Mouse (Mus musculus) kidney, postnatal 4 days (tissue): ENCODE results near the gene Fthl17b.
"Not testable (repeated sequence)": the region's sequence is repeated elsewhere in the genome, so short reads cannot be mapped to it uniquely, and the experiment has no call there.

ENCODE experiments used
- DNase-seq, 2 experiments: peaks; one replicate each; pipeline ENCODE4 v3.0.0; 2021; ENCODE audit warnings: mixed read lengths in 2 of 2

Gene Fthl17b

DNA sequence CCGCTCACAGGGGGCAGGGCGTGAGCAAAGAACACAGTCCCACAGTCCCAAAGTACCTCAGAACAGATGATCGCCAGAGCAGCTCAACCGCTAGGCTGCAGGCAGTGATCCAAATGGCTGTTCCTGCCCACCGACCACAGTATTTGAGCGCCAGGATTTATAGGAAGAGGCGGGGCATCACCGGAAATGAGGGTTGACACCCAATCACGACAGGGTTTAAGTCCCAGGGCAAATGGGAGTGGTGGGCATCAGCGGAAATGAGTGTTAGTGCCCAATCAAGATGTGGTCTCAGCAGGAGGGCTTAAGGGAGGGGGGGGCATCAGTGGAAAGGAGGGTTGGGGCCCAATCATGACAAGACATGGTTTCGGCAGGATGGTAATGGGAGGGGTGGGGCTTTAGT is at the start of gene Fthl17b:
Gene Fthl17b (minus strand): TSS at position 101 of the 400 bp plus-strand sequence.
- not testable (repeated sequence) for DNase-seq

DNA sequence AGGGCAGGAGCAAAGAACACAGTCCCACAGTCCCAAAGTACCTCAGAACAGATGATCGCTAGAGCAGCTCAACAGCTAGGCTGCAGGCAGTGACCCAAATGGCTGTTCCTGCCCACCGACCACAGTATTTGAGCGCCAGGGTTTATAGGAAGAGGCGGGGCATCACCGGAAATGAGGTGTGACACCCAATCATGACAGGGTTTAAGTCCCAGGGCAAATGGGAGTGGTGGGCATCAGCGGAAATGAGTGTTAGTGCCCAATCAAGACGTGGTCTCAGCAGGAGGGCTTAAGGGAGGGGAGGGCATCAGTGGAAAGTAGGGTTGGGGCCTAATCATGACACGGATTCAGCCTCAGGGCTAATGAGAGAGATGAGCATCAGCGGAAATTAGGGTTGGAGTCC is 23.9 kb upstream of the Fthl17b start, which contains the start of gene Fthl17d:
Gene Fthl17d (minus strand): TSS at position 101 of the 400 bp plus-strand sequence.
- not testable (repeated sequence) for DNase-seq

DNA sequence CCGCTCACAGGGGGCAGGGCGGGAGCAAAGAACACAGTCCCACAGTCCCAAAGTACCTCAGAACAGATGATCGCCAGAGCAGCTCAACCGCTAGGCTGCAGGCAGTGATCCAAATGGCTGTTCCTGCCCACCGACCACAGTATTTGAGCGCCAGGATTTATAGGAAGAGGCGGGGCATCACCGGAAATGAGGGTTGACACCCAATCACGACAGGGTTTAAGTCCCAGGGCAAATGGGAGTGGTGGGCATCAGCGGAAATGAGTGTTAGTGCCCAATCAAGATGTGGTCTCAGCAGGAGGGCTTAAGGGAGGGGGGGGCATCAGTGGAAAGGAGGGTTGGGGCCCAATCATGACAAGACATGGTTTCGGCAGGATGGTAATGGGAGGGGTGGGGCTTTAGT is 13.7 kb upstream of the Fthl17b start, which contains the start of gene Fthl17c:
Gene Fthl17c (minus strand): TSS at position 101 of the 400 bp plus-strand sequence.
- not testable (repeated sequence) for DNase-seq

DNA sequence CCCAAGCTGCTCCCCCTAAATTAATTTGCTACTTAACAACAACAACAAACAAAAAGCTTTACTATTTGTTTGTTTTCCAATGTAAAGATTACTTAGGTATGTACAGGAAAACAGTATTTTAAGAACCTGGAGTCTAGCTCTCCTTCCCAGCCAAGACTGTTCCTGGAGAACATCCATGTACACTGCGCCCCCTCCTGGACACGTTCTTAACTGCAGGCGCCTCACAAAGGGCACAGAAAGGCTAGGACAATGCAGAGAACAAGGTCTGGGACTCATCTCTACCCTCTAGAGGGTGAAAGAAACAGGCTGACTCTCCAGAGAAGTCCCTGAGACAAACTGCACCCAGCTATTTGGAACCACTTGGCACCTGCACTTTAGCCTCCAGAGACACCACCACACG is 1.8 kb upstream of the Fthl17b start:
- peak; percentile 3 to 30 for DNase-seq

DNA sequence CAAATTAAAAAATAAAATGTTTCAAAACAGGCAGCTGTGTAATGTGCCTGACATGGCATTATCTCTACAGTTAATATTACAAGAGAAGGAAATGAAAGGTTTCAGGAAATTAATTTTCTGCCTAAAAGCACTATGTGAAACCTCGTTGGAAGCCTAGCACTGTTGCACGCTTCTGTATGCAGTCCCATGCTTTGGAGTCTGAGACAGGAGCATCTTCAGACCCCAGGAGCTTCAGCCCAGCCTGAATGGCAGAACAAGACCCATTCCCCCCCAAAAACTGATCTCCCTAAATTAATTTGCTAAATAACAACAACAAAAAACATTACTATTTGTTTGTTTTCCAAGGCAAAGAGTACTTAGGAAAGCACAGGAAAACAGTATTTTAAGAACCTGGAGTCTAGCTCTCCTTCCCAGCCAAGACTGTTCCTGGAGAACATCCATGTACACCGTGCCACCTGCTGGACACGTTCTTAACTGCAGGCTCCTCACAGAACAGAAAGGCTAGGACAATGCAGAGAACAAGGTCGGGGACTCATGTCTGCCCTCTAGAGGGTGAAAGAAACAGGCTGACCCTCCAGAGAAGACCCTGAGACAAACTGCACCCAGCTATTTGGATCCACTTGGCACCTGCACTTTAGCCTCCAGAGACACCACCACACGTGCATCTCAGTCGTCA is 14.5 kb downstream of the Fthl17b start:
- peak; percentile 93 to 94 for DNase-seq

DNA sequence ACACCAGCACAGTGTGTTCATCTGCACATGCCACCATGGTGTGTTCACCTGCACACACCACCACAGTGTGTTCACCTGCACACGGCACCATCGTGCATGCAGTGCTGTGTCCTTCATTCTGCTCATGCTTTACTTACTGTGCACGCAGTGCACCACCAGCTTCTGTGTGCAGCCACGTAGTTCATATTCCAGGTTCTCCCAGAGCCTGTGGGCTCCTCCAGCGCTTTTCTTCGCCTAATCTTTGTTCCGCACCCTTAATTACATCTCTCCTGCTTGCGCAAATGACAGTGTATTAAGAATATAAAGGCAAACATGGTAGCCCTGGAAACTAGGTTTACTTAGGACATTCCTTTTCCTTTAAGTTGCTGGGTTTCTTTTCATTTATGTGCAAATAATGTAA is 18.7 kb downstream of the Fthl17b start:
- DNase-seq, result no peak

DNA sequence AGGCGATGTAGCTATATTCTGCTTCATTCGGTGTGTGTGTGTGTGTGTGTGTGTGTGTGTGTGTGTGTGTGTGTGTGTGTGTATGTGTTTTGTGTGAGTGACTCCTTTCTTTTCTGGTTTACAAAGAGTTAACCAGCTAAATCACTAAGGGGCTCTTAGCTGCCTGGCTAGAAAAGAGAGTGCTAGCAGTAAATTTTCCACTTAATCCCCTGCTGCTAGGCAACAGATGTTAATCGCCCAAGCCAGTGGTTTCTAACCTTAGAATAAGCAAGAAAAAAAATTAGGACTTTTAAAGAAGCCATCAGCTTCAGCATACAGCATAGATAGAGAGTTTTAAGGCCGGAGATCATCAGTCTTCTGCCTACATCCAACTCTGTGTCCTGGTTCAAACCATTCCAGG is 35.5 kb downstream of the Fthl17b start:
- DNase-seq, result no peak

DNA sequence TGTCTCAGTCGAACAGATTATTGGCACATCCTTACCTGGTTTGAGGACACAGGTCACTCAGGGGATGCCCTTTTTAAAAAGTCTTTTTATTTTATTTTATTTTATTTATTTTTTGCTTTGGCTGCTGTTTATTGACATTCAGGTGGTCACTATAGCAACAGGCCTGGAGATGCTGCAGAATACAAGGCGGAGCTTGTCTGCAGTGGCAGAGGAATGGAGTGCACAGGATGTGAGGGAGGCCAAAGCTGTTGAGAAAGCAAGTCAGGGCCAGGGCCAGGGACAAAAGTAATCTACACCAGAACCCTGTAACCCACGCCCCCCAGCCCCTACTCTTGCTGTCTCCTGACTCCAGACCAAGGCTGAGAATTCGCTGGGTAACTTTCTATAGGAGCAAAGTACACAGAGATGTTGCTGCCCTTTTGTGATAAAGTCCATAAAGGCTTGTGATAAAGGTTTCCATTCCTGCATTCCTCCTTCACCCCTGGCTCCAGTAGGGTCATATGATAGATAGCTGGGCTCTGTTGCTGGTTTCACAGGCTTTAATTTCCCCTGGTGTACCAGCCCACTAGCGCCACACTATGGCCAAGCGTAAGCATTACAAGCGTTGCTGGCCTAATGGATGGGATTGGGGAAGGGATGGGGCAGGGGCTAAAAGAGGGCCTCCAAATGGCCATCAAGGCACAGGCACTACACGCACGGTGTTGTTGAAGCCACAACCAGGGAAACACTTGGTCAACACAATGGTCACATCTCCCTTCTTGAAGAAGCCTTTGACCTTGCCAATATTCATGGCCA is 40.8 kb downstream of the Fthl17b start:
- peak; percentile 14 to 15 for DNase-seq

DNA sequence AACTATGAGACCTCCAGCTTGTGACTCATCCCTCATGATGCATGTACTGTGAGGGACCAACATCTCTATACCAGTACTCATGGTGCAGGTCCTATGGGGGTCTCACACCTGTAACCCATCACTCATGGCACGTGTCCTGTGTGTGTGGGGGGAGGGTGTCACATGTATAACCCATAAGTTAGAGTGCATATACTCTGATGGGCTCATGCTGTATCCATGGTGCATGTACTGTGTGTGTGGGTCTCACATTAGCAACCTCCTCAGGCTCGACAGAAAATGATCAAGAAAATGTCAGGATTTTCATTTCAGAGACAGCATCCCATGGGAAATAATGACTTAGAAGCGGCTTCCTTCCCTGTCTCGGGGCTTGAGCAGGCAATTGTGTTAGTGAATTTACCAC is 41.7 kb downstream of the Fthl17b start:
- DNase-seq, result no peak
